Mouse (Mus musculus) thymus, postnatal 4 days (tissue): ENCODE data around the gene Chaf1b.

Experiments
- DNase-seq: peaks from one replicate; pipeline ENCODE4 v3.0.0; 2021

Gene Chaf1b

DNA sequence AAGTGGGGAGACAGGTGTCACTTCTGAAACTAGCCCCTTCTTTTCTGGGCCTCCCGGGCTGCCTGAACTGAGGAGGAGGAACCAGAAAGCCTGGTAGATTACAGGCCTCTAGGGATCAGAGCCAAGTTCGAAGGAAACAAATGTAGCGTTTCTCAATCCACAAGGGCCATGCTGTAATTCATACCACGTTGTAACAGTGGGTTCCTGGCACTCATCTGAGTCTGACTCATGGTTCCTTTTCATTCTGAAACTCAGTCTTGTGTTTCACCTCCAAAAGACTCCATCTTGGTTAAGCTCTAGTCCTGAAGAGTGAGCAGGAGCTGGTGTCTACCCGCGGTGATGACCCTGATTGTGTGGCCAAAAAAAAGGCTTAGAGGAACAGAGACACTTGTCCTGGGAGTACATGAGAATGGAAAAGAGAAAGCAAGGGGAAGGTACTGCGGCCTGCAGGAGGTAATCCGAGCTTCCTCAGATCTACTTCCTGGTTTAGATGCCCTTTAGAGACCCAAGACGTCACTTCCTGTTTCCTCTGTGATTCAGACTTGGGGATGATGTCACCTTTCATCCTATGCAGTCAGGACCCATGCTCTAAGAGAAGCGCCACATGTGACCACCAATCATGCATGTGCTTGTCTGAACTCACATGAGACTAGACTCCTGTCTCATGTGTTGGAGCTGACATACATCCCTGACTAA is 30.3 kb downstream of the Chaf1b start:
- DNase-seq, result no peak

DNA sequence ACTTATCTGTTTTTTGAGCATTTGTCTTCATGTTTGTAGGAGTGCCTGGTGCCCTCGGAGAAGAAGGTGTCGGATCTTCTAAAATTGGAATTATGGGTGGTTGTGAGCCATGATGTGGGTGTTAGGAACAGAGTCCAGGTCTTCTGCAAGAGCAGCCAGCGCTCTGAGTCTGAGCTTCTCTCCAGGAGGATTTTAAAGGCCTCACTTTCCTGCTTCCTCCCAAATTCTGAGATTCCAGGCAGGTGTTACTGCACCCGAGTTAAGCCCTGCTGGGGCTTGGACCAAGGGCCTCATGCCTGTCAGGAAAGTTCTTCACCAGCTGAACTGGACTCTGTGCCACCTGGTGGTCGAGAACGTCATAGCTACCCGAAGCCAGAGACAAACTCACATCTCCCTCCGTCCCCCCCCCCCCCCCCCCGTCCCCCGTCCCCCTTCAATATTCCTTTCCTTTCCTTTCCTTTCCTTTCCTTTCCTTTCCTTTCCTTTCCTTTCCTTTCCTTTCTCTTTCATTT is 31.7 kb downstream of the Chaf1b start:
- DNase-seq, result peak; percentile 84

DNA sequence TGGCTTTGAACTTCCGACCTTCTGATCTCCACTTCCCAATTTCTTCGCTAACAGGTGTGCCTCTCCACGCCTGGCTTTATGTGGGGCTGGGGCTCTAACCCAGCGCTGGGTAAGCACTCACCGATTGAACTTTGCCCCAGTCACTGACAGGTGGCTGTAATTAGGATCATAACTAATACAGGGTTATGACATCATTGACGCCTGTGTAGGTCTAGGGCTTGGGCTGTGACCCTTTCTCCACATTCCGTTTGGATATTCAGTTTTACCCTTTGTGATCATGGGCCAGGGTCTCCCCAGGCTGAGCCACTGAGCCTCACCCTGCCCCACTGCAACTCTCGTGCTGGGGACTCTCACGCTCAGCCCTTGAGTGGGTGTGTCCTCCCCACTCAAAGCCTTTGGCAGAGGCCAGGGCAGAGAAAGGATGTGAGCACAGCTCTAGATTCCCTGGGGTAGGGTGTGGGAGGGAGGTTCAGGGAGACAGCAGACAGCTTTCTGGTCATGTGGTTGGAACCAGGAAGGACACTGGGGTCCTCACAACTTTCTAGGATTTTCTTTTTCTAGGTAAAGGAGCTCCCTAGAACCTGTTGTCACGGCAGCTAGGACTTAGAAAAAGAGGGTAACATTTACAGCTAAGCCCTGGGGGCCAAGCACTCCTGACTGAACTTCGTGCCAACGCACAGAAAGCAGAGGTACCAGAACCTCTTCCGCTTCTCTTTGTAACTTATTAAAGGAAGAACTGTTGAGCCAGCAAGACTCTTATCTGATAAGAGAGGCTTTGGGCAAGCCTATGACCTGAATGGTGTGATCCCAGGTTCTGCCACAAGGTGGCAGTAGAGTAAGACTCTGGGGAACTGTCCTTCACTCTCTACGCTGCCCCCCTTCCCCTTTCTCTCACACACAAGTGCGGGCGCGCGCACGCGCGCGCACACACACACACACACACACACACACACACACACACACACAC is 34.3 kb downstream of the Chaf1b start:
- DNase-seq, result peak; percentile 94

DNA sequence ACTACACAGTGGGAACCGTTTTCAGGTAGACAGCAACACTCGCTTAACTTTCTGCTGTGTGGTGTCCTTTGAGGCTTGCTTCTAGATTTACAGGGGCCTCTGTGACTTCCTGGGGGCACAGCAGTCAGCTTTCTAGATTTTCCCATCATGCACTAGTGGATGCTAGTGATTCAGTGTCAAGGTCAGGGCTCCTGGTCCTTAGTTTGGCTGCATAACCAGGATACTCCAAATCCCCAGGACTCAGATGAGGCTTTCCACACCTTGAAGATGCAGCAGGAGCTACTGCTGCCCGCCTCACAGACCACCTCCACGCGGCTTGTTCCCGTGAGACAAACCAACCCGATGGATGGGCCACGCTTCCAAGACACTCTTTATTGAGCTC is 35.0 kb downstream of the Chaf1b start:
- DNase-seq, result no peak

DNA sequence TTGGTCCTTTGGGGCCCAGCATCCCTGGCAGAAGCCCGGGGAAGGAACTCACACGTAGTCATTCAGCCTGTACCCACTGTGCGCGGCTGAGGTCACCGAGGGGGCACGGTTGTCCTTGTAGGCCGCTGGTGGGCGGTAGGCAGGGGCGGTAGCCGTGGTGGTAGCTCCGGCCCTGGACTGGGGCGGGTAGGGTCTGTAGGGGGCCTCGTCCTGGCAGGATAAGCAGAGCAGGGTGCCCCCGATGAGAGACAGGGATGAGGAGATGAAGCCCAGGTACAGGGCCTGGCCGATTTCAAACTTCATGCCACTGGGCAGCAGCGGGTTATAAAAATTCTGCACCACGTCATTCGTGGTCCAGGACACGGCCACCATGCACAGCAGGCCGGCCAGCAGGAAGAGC is 35.5 kb downstream of the Chaf1b start:
- DNase-seq, result no peak

DNA sequence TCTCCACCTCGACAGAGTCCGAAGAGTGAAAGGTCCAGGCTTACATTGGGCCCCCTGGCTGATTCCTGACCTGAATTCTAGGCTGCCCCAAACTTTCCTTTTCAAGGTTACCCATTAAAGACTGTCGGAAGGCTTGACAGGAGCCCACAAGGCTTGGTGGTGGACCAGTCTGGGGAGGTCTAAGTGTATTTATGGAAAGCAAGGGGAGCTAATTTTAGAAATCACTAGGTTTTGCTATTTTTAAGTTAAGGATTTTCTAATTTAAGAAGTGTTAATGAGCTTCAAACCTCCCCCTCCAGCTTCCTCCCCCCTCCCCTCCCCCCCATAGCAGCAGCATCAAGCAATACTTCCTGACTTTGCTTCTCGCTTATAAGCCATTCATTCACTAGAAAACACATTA is 37.0 kb downstream of the Chaf1b start:
- DNase-seq, result no peak

DNA sequence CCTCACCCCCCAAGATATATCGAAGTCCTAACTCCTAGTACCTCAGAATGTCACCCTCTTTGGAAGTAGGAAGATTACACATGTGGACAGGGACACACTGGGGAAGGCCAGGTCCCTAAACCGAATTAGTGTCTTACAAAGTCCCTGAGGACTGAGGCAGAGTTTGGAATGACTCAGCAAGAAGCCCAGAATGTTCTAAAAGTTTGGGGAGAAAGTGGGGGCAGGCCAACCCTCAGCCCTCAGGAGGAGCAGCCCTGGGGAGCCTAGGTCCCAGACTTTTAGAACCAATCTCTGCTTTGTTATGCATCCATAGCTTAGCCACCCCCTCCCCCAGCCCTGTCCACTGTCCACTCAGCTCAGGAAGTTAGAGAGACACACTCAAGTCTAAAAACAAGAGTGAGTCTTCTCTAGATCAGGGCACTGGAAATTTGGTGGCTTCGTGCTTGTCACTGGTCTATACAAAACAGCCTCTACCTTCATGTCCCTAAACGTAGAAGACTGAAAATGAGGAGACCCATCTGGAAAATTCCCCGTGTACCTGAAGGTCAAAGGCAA is 39.2 kb downstream of the Chaf1b start:
- no peak for DNase-seq

DNA sequence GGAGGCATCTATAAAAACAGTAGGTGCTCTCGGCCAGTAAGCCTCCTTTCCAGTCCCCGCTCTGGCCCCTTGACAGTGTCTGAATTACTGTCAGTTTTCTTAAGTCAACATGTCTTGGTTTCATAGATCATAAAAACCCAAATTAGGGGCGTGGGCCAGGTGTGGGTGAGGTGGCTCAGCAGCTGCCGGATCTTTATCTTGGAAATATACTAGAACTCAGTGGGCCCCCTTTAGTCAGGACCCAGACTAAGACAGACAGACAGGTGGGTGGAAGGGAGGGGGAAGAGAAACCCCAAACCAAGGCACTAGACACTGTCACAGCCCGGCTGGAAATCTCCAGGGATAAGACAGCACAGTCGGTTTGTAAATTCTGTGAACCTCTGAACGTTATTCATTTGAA is 40.1 kb downstream of the Chaf1b start:
- no peak for DNase-seq

DNA sequence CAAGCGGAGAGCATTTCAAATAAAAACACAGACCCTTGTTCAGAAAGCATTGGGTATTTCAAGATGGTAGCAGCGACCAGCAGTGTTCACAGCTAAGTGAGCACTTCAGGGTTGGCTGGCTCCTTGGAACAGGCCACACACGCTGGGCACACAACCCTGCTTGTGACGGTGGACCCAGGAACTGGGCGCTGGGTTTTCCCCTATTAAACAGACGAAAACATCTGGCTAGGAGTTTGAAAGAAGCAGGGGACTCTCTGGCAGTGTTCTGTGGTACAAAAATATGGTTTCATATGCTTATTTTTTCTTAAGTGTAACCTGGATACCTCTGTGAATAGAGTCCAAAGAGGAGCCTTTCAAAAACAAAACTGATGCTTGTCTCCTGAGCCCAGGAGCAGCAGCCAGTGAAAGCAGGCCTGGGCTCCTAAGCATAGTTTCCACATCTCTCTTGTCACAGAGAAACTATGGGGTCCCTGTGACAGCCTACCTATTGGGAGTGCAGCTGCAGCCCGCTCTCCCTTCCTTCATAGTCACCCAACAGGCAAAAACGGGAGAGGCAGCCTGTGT is 42.1 kb downstream of the Chaf1b start:
- no peak for DNase-seq

DNA sequence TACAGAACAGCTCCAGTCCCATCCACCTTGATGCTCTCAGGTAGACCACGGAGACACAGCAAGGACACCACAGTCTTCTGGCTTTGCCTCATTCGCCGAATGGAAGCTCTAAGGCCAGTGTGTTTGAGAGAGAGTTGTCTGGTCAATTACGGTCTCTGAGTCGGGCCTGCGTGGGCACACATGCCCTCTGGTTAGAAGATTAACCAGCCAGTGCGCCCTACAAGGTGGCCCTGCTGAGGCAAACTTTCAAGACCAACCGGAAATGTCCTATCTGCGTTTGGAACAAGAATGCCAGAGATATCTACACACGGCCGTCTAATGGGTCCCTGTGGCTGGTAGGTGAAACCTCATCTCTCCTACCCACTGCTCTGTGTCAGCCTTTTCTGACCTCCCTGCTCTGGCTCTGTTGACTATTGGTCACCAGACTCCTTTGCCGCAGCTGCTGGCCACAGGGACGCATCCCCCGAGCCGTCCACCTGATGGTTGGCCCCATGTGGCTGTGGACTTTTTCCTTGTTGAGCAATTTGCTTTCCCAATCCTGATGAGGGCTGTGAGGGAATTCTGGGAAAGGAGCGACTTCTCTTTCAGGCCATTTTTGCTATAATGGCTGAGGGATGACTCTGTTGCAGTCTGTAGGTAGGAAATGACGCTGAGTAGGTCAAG is 45.8 kb downstream of the Chaf1b start:
- DNase-seq, result no peak

DNA sequence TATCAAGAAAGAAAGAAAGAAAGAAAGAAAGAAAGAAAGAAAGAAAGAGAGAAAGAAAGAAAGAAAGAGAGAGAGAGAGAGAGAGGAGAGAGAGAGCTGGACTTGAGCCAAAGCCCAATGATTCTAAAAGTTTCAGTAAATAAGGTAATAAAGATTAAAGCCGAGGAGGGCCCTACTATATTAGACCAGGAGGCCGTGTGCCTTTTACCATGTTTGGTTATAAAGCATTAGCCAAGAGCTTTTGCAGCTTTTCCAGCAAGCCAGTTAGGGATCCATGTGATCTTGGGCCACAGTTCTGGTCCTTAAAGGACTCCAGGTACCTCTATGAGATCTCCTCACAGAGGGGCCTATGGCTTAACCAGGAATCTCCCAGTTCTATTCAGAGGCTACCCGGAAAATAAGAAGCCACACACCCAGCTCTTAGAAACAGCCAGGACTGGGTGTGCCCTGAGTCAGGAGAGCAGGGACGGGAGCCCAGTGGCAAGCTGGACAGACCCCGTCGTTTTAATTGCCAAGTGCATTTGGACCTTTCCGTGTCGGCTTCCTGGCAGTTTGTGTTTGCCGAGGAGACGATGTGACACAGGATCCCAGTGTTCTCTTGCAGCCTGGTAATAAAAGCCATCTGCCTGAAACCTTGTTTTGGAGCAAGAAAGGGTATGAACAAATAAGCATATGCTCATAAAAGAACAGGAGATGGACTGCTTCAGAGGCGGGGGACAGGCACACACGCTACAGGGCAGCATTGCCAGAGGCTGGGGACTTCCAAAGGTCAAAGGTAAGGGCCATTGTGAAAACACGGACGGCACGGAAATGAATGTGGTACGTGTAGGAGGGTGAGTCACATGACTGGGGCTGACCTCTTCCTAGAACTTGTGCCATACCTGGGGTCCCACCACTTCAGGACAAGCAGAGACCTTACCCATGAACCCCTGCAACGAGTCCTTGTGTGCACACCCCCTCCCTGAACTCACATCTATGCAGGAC is 48.8 kb downstream of the Chaf1b start:
- no peak for DNase-seq

DNA sequence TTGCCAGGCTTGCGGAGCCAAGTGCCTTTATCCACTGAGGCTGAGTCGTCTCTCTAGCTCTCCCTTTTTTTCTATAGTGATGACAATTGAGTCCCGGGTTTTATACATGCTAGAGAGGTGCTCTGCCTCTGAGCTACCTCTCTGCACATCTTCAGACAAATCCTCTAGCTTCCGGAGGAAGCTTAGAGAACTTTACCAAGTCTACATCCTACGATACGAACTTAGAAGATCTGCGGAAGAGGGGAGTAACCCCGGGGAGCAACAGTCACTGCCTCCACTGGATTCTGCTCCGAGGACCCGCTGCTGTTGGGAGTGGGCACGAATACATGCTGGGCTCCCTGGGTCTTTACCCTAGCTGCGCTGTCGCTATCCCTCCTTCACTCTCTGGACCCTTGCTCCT is 50.9 kb downstream of the Chaf1b start:
- no peak for DNase-seq

DNA sequence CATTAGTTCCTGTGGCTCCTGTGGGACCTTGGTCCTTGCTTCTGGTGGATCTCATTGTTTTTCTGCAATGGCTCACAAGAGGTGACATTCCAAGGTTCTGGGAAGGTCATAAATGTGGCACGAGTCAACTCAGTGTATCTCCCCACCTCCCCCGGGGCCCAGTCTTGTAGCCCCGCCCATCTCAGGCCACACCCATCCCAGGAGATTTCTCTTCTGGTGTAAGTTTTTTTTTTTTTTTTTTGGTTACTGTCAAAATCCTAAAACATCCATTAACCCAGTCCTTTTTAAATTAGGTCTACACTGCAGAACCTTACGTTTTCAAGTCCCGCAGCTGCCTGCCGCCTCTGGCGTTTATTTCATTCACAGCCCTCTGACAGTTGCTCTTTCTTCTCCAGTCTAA is 51.3 kb downstream of the Chaf1b start:
- peak; percentile 72 for DNase-seq

DNA sequence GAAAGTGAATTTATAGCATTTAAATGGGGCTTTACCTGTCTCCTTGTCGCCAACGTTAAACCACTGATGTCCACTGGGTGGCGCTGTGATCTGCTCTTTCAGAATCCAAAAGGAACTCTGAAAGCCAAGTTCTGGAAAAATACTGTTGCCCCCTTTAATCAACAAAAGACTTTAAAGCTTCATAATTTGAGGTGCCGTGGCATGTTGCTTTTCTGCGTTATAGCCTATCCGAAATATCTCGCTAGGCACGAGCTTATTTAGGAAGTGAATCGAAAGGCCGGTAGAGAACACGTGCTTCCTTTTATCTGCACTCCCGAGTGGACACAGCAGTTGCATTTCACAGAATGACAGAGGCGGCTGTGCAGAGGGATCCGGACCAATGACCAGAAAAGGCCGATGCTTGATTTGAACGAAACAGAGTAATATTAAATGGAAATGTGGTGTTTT is 54.7 kb downstream of the Chaf1b start:
- DNase-seq, result peak; percentile 84

DNA sequence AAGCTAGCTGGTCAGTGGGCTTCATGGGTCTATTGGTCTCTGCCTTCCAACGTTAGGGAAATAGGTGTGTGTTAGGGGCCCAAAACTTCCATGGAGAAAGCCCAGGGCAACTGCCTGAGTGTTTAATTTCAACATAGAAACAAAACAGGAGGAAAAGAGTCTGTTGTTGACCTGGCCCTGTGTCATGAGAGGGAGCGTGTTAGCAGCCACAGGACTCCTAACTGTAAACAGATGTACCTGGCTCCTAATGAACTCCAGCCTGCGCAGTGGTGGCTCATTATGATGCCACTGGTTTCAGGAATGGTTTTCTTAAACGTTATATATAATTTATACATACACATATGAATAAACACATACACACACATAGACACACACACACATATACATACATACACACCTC is 56.3 kb downstream of the Chaf1b start:
- DNase-seq, result no peak

DNA sequence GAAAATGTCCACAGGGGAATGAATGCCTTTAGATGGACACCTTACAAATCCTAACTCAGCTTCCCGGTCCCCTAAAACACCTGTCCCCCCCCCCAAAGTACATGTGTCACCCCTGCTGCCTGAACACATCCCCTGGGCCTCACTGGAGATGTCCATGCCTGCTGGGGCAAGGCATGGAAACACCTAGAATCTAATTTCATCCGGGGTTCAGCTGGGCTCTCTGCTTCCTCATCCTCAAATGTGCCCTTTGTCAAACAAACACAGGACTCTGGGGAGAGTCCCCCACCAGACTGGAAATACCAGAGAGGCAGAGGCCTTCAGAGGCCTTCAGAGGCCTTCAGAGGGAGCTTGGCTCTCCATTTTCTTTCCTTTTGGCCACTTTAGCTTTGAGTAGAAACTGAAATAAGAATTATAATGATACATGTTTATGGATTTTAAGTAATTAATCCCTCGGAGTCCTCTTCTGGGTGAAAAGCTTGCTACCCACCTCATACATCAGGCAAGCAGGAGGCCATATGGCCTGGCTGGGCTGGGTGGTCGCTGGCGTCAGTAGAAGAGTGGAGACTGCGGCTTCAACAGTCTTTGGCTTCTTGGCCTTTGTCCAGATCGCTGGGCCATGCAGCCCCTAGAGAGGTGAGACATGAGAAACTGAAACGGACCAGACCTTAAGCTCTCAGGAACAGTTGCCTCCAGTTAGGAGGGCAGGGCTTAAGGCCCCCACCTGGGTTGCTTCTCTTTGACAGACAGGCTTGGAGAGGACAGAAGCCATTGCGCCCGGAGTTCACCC is 58.3 kb downstream of the Chaf1b start:
- DNase-seq, result no peak

DNA sequence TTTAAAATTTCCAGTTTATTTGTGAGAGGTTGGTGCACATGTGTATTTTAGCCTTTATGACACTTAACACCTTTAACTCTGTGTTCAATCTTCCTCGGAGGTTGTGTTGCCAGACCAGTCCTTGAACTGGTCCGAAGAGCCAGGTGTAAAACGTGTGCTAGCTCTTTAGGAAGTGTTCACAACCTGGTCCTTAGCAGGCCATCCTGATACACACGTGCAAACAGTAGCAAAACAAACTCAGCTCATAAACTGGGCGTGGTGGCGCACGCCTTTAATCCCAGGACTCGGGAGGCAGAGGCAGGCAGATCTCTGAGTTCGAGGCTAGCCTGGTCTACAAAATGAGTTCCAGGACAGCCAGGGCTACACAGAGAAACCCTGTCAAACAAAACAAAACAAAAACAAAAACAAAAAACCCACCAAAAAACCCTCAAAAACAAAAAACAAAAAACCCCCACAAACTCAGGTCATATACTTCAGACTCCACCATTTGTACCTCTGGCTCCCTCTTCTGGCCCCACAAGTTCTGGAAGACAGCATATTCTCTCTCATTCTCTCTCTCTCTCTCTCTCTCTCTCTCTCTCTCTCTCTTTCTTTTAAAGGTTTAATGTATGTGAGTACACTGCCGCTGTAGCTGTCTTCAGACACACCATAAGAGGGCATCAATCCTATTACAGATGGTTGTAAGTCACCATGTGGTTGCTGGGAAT is 59.2 kb downstream of the Chaf1b start:
- DNase-seq, result peak; percentile 37

DNA sequence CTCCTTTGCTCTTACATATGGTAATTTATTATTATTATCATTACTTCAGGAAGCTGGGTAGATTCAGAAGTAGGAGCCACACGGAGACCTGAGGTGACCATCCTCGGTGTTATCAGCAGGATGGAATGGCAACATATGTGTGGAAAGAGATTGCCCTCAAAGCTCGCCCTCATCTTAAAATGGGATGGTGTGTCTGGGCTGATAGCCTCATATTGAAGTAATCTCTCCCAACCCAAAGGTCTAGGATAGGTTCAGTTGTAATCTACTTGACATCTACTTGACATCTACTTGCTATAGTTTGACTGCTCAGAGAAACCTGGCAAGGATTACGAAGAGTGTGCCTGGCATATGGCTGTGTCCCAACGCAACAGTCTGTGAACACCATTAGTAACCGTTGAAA is 60.6 kb downstream of the Chaf1b start:
- no peak for DNase-seq

DNA sequence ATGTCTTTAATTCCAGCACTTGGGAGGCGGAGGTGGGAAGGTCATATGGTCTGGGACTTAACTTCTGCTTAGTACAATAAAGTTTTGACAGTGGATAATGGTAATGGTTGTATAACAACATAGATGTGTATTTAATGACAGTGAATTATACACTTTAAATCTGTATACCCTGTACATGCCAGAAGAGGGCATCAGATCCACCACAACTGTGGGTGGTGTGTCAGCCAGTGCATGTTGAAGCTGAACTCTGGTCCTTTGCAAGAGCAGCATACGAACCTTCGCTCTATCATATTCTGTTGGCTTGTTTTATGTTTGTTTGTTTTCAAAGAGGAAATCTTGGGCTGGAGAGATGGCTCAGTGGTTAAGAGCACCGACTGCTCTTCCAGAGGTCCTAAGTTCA is 63.7 kb downstream of the Chaf1b start:
- no peak for DNase-seq
